Mouse (Mus musculus): ENCODE data around the gene Plch2. TPM values are rescaled to one million over a fixed set of nuclear protein-coding genes. Genes with fewer than 3 reads are reported as not detected.

The Plch2 gene
- polyA plus RNA-seq, 2 experiments: 0.04 to 0.09 TPM

GRCm38 (mm10) chr4:154981530-154981929, 75.1 kb downstream of the Plch2 start:
- Histone ChIP-seq H3K9me3 (ENCODE audit: control insufficient read depth, low read length) (no peaks in the 10 kb centered on the region), H3K9ac (replicated peaks) (no peak overlapping the region), H3K27ac (no peak overlapping the region), H3K36me3 (replicated peaks; ENCODE audit: control insufficient read depth, insufficient read depth, low read depth) (peaks cover 44% of the 10 kb centered on the region), H3K27me3 (ENCODE audit: control insufficient read depth, insufficient read depth, low read length) (no peaks in the 10 kb centered on the region), H3K4me3 (ENCODE audit: insufficient read depth in 1 of 2, low read depth in 2 of 2, low read length in 2 of 2) (no peak overlapping the region), H3K4me2 (ENCODE audit: low read depth) (no peak overlapping the region), H3K4me1 (replicated peaks; ENCODE audit: control insufficient read depth in 2 of 2, insufficient read depth in 2 of 2, low read length in 1 of 2) (no peaks in the 10 kb centered on the region; a peak in 1 of 4 replicates)
- DNase-seq (ENCODE audit: low read depth in 3 of 3, low spot score in 3 of 3) (peak in 1 of 3 experiments; percentile 36), ATAC-seq (ENCODE audit: insufficient read depth) (peak; percentile 53; the same call in 1 of the 2 replicates)
- 37% methylated on average over 7 of the region's 7 CpGs for WGBS (ENCODE audit: insufficient replicate concordance)
- TF ChIP-seq CTCF (IDR thresholded peaks at IDR 0.05; ENCODE audit: low read depth) (peak; percentile 82), EP300 (IDR thresholded peaks at IDR 0.05; ENCODE audit: low read depth) (0 out of 2 replicates have a peak, but pooled peaks have one; percentile 4)

DNA sequence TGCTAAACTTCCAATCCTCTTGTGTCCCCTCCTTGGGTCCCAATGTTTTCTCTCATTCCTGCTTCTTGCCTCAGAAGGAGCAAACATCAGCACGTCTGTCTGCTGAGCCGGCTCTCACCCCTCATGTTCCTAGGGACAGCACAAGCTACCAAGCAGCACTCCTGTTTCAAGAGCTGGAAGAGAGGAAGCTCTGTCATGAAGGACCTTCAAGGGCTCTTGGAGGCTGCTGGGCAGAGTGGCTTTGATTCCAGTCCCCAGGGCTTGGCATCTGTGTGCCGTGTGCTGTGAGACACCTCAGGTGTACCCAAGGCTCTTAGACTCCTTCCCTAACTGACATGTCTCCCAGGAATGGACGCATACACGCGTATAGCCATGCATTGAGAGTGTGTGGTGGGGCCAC, 75.5 kb downstream of the Plch2 start:
- H3K9ac ChIP-seq (replicated peaks): no peak overlapping the region
- no peak overlapping the region for H3K4me2 ChIP-seq (ENCODE audit: low read depth)
- ATAC-seq (ENCODE audit: insufficient read depth) (peak; percentile 17; the same call in 1 of the 2 replicates), DNase-seq (ENCODE audit: low read depth in 3 of 3, low spot score in 3 of 3) (no peak)
- no peak overlapping the region for H3K27ac ChIP-seq
- H3K36me3 ChIP-seq (replicated peaks; ENCODE audit: control insufficient read depth, insufficient read depth, low read depth): peaks cover 49% of the 10 kb centered on the region
- TF ChIP-seq CTCF (IDR thresholded peaks at IDR 0.05; ENCODE audit: low read depth) (no peak), EP300 (IDR thresholded peaks at IDR 0.05; ENCODE audit: low read depth) (0 out of 2 replicates have a peak, but pooled peaks have one; percentile 3)
- 85% methylated on average over 6 of the region's 6 CpGs for WGBS (ENCODE audit: insufficient replicate concordance)
- no peaks in the 10 kb centered on the region; a peak in 1 of 4 replicates for H3K4me1 ChIP-seq (replicated peaks; ENCODE audit: control insufficient read depth in 2 of 2, insufficient read depth in 2 of 2, low read length in 1 of 2)
- no peaks in the 10 kb centered on the region for H3K9me3 ChIP-seq (ENCODE audit: control insufficient read depth, low read length)
- no peak overlapping the region for H3K4me3 ChIP-seq (ENCODE audit: insufficient read depth in 1 of 2, low read depth in 2 of 2, low read length in 2 of 2)
- no peaks in the 10 kb centered on the region for H3K27me3 ChIP-seq (ENCODE audit: control insufficient read depth, insufficient read depth, low read length)

- Histone ChIP-seq H3K4me2 (ENCODE audit: low read depth) (no peak overlapping the region), H3K27ac (no peak overlapping the region), H3K27me3 (ENCODE audit: control insufficient read depth, insufficient read depth, low read length) (no peaks in the 10 kb centered on the region), H3K4me3 (ENCODE audit: insufficient read depth in 1 of 2, low read depth in 2 of 2, low read length in 2 of 2) (no peak overlapping the region), H3K4me1 (replicated peaks; ENCODE audit: control insufficient read depth in 2 of 2, insufficient read depth in 2 of 2, low read length in 1 of 2) (no peaks in the 10 kb centered on the region; a peak in 1 of 4 replicates), H3K9me3 (ENCODE audit: control insufficient read depth, low read length) (no peaks in the 10 kb centered on the region), H3K36me3 (replicated peaks; ENCODE audit: control insufficient read depth, insufficient read depth, low read depth) (peaks cover 58% of the 10 kb centered on the region), H3K9ac (replicated peaks) (no peak overlapping the region)
- 91% methylated on average over 4 of the region's 4 CpGs for WGBS (ENCODE audit: insufficient replicate concordance)
- TF ChIP-seq EP300 (IDR thresholded peaks at IDR 0.05; ENCODE audit: low read depth) (no peak), CTCF (IDR thresholded peaks at IDR 0.05; ENCODE audit: low read depth) (peak; percentile 72)
- ATAC-seq (ENCODE audit: insufficient read depth) (no peak), DNase-seq (ENCODE audit: low read depth in 3 of 3, low spot score in 3 of 3) (no peak)
Observed at GRCm38 (mm10) chr4:154980110-154980509, 76.5 kb downstream of the Plch2 start.

DNA sequence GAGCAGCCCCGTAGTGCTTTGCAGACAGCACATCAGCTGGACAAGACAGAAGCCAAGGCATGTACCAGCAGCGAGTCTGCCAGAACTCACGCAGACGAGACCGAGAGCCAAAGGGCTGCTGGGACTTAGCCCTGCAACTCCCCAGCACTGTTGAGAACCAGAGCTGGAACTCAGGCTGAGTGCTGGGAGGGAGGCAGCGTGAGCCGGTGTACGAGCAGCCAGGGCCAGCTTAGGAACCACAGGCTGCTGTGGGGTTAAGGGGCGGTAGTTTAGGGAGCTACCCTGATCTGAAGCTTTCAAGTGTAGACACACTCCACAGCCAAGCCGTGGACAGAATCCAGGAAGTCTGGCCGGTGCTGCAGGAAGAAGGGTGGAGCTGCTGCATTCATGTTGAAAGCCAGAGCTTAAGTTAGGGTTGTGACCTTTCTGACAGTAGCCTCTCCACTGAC, 82.4 kb downstream of the Plch2 start:
- Histone ChIP-seq H3K9ac (replicated peaks) (no peak overlapping the region), H3K9me3 (ENCODE audit: control insufficient read depth, low read length) (no peaks in the 10 kb centered on the region), H3K4me2 (ENCODE audit: low read depth) (no peak overlapping the region), H3K4me1 (replicated peaks; ENCODE audit: control insufficient read depth in 2 of 2, insufficient read depth in 2 of 2, low read length in 1 of 2) (no peaks in the 10 kb centered on the region), H3K27ac (no peak overlapping the region), H3K4me3 (ENCODE audit: insufficient read depth in 1 of 2, low read depth in 2 of 2, low read length in 2 of 2) (no peak overlapping the region), H3K36me3 (replicated peaks; ENCODE audit: control insufficient read depth, insufficient read depth, low read depth) (peaks cover 96% of the 10 kb centered on the region), H3K27me3 (ENCODE audit: control insufficient read depth, insufficient read depth, low read length) (no peaks in the 10 kb centered on the region)
- 86% methylated on average over 11 of the region's 11 CpGs for WGBS (ENCODE audit: insufficient replicate concordance)
- no peak for TF ChIP-seq CTCF (IDR thresholded peaks at IDR 0.05; ENCODE audit: low read depth)
- TF ChIP-seq EP300 (IDR thresholded peaks at IDR 0.05; ENCODE audit: low read depth): no peak
- ATAC-seq (ENCODE audit: insufficient read depth): no peak
- no peak for DNase-seq (ENCODE audit: low read depth in 3 of 3, low spot score in 3 of 3)

DNA sequence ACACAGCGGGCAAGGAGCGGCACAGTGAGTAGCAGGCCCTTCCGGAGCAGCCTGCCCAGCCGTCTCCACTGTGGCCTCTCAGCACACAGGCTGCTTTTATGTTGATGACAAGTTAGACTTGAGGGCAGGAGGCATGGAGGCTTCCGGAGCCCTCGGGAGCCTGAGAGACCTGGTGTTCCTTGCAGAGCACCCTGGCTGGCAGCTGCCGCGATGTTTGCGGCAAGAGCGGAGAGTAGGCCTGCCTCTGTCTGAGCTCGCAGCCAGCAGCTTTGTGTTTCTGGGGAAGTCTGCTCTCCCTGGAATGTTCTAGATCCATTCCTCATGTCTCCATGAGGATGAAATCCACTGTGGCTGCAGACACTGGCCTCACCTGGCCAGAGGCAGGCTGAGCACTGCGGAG, 84.0 kb downstream of the Plch2 start:
- WGBS (ENCODE audit: insufficient replicate concordance): 94% methylated on average over 12 of the region's 12 CpGs

More for the DNA sequence above, 84.0 kb downstream of the Plch2 start:
- no peak for TF ChIP-seq EP300 (IDR thresholded peaks at IDR 0.05; ENCODE audit: low read depth)
- no peak for DNase-seq (ENCODE audit: low read depth in 3 of 3, low spot score in 3 of 3)
- Histone ChIP-seq H3K9ac (replicated peaks) (no peak overlapping the region), H3K4me3 (ENCODE audit: insufficient read depth in 1 of 2, low read depth in 2 of 2, low read length in 2 of 2) (no peak overlapping the region), H3K9me3 (ENCODE audit: control insufficient read depth, low read length) (no peaks in the 10 kb centered on the region), H3K4me1 (replicated peaks; ENCODE audit: control insufficient read depth in 2 of 2, insufficient read depth in 2 of 2, low read length in 1 of 2) (no peaks in the 10 kb centered on the region), H3K27ac (no peak overlapping the region), H3K27me3 (ENCODE audit: control insufficient read depth, insufficient read depth, low read length) (no peaks in the 10 kb centered on the region), H3K36me3 (replicated peaks; ENCODE audit: control insufficient read depth, insufficient read depth, low read depth) (peaks cover 92% of the 10 kb centered on the region), H3K4me2 (ENCODE audit: low read depth) (no peak overlapping the region)
- ATAC-seq (ENCODE audit: insufficient read depth): no peak

All from liver, embryonic 14.5 days (tissue).